Mouse (Mus musculus) lung, embryonic 14.5 days (tissue): ENCODE results near the gene Tex10. TPM values are rescaled to one million over a fixed set of nuclear protein-coding genes. Genes with fewer than 3 reads are reported as not detected.
A peak's percentile ranks its signal among the peaks of the same experiment; 100 is the strongest.
"Not testable (repeated sequence)": the region's sequence is repeated elsewhere in the genome, so short reads cannot be mapped to it uniquely, and the experiment has no call there.

Experiments
- ATAC-seq: fragments of 200-750 bp; cut with Nextera tagmentation; 2 replicates; pipeline ENCODE4 v1.8.0; 2017; ENCODE audit warnings: mild to moderate bottlenecking, moderate TSS enrichment, moderate library complexity; ENCODE audit not compliant: insufficient read depth
- DNase-seq: peaks from one replicate; pipeline ENCODE4 v3.0.0-alpha.2; 2015
- H3K27ac ChIP-seq: fragments of 300-500 bp; sonication (generic); 2 replicates; pipeline ENCODE4 v1.5.1; 2014; ENCODE audit warnings: low read depth, mild to moderate bottlenecking, moderate library complexity
- H3K27me3 ChIP-seq: fragments of 300-500 bp; sonication (generic); 2 replicates; pipeline ENCODE4 v1.6.1; 2014; ENCODE audit warnings: low read length, control low read depth; ENCODE audit not compliant: insufficient read depth
- H3K36me3 ChIP-seq: fragments of 300-500 bp; sonication (generic); 2 replicates; pipeline ENCODE4 v1.6.1; 2014; ENCODE audit warnings: control low read depth; ENCODE audit not compliant: insufficient read depth
- H3K4me1 ChIP-seq: fragments of 300-500 bp; sonication (generic); 2 replicates; pipeline ENCODE4 v1.6.1; 2014; ENCODE audit warnings: antibody characterized with exemption, control low read depth; ENCODE audit not compliant: insufficient read depth
- H3K4me2 ChIP-seq: fragments of 300-500 bp; sonication (generic); 2 replicates; pipeline ENCODE4 v1.6.1; 2014; ENCODE audit warnings: mild to moderate bottlenecking
- H3K4me3 ChIP-seq: fragments of 300-500 bp; sonication (generic); 2 replicates; pipeline ENCODE4 v1.5.1; 2014; ENCODE audit warnings: low read depth, low read length
- H3K9ac ChIP-seq: fragments of 300-500 bp; sonication (generic); 2 replicates; pipeline ENCODE4 v1.6.1; 2014
- H3K9me3 ChIP-seq: fragments of 300-500 bp; sonication (generic); 2 replicates; pipeline ENCODE4 v1.6.1; 2016; ENCODE audit warnings: low read depth, low read length, control low read depth
- CTCF ChIP-seq: IDR thresholded peaks from 2 replicates; pipeline ENCODE4 v1.5.1; 2016; ENCODE audit warnings: antibody characterized with exemption, low read depth
- WGBS: fragments of 180-500 bp; shearing (Covaris S2); extraction: QIAGEN DNeasy Blood & Tissue Kit; methylation state at CpG from one replicate; pipeline ENCODE4 v1.1.7; 2014; 5-methylcytosine and 5-hydroxymethylcytosine counted together
- polyA plus RNA-seq: library from polyadenylated mRNA; unstranded; fragments of >200 nt; fragmentation: Nextera tagmentation; extraction: Ambion mirVana; gene quantifications from 2 replicates; pipeline ENCODE4 v1.2.1, GENCODE M21; 2014

Tex10 gene
- polyA plus RNA-seq, 1 experiment from 2014 or later = 71.4 TPM

DNA sequence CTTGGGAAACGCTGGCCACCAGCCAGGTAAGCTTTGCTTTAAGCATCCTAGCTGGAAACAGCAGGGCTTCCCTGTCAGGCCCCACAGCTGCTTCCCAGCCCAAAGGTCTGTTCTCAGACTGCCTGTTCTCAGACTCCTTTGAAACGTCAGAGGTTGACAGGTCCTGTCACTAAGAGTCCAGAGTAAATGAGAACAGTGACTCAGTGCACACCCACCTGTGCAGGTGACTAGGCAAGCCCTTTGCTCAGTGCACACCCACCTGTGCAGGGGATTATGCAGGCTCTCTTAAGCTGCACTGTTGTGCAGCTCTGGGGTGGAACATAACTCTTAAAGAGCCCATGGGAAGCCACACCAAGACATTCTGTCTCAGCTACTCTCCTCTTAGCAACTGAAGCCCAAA, 49.5 kb downstream of the Tex10 start:
- no peak for TF ChIP-seq CTCF
- no peak for DNase-seq
- no peak overlapping the region for H3K9ac ChIP-seq

DNA sequence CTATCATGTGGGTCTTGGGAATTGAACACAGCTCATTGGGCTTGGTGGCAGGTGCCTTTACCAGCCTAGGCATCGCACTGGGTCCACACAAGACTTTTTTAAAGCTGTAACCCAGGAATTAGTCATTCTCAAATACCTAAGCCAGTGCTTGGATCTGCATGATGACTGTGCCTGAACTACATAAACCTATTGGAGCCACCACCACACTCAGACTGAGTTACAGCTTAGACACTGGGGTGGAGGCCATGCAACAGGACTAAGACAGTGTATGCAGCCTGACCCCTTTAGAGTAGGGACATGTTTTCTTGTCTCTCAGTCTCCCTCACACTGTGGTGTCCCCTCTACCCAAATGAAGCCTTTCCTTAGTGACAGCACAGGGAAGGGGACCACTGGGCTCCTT, 50.6 kb downstream of the Tex10 start:
- Histone ChIP-seq H3K4me1 (no peaks in the 10 kb centered on the region), H3K9ac (no peak overlapping the region), H3K27me3 (no peaks in the 10 kb centered on the region), H3K9me3 (no peaks in the 10 kb centered on the region), H3K4me2 (no peak overlapping the region), H3K36me3 (peaks cover 22% of the 10 kb centered on the region), H3K27ac (no peak overlapping the region), H3K4me3 (no peak overlapping the region)
- DNase-seq (no peak), ATAC-seq (no peak)
- no peak for TF ChIP-seq CTCF
- 82% methylated on average over 1 of the region's 1 CpGs for WGBS

More for the DNA sequence above, 49.5 kb downstream of the Tex10 start:
- Histone ChIP-seq H3K27ac (no peak overlapping the region), H3K36me3 (peaks cover 28% of the 10 kb centered on the region), H3K27me3 (no peaks in the 10 kb centered on the region), H3K4me3 (no peak overlapping the region), H3K9me3 (no peaks in the 10 kb centered on the region), H3K4me1 (no peaks in the 10 kb centered on the region), H3K4me2 (no peak overlapping the region)
- ATAC-seq = 0 out of 2 replicates have a peak, but pooled peaks have one; percentile 39
- WGBS = 28% methylated on average over 2 of the region's 2 CpGs

DNA sequence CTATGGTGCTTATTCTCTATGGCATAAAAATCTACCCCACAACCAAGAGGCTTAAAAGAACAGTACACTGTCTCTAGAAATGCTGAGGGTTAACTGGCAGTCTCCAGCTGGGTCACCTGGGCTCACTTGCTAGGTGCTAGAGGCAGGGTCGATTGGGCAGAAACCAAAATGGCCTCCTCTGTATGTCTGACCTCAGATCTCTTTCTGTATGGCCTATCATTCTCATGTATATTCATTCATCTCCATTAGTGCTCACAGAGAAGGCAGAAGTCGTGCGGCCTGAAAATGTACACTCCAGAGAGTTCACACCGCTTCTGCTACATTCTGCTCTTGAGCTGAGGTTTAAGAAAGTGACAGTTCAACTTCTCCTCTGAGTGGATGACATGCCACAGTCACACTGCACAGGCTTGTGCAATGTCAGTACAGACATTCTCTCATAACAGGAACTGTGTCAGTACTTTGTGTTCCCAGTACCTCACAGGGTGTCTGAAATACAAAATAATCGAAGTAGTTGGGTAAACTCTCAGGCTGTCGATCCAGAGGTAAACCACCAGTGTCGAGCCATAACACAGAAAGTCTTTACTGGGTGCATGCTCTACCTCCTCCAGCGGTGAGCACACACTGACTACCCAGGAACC, 54.3 kb downstream of the Tex10 start:
- no peak for TF ChIP-seq CTCF
- Histone ChIP-seq H3K4me2 (no peak overlapping the region), H3K27me3 (no peaks in the 10 kb centered on the region), H3K36me3 (peaks cover 26% of the 10 kb centered on the region; the same call in 1 of the 2 replicates), H3K4me1 (no peaks in the 10 kb centered on the region), H3K9me3 (no peaks in the 10 kb centered on the region), H3K9ac (no peak overlapping the region), H3K4me3 (no peak overlapping the region), H3K27ac (no peak overlapping the region)
- 88% methylated on average over 8 of the region's 8 CpGs for WGBS
- ATAC-seq (no peak), DNase-seq (no peak)

DNA sequence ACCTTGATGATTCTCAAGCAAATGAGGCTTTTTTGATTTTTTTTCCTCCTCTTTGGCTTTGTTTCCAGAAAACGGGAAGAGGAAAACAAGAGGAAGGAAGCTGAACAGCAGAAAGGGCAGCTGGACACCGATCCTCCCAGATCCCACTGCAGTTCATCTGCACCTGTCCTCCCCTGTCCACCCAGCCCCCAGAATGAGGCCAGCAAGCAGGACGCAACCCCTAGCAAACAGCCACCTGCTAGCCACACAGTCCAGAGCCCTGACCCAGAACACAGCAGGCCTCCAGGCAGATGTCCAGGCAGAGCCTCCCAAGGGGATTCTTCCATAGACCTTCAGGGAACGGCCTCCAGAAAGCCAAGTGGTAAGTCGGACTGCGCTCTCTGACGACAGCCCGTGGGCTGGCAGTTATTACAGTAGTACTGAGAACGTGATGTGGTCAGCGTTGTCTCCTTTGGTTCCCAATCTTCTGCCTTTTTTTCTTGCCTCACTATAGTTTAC, 57.4 kb downstream of the Tex10 start:
- Histone ChIP-seq H3K4me2 (no peak overlapping the region), H3K27ac (no peak overlapping the region), H3K27me3 (no peaks in the 10 kb centered on the region), H3K36me3 (peaks cover 9% of the 10 kb centered on the region; the same call in 1 of the 2 replicates), H3K9me3 (no peaks in the 10 kb centered on the region), H3K4me3 (no peak overlapping the region), H3K9ac (no peak overlapping the region), H3K4me1 (no peaks in the 10 kb centered on the region)
- ATAC-seq (no peak), DNase-seq (no peak)
- TF ChIP-seq CTCF = no peak
- 77% methylated on average over 10 of the region's 10 CpGs for WGBS

DNA sequence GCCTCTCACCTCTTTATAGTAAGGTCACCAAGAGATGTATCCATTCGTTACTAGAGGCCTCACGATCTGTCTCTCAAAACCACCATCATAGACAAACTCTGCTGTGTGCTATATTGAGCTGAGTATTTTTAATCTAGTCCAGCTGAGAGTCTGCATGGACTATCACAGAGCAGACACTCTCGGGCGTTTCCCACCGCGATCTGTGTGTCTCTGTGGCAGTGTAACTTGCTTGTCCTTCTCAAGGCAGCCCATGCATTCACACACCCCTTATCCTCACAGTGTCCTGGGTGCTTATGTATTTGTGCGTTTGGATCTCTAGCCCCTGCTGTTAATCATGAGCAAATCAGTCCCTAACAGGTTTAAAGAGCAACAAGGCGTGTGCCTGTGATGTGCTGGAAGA, 59.8 kb downstream of the Tex10 start:
- 0 out of 2 replicates have a peak, but pooled peaks cover 7% of the 10 kb centered on the region for H3K36me3 ChIP-seq
- H3K27ac ChIP-seq = no peak overlapping the region
- H3K4me3 ChIP-seq = no peak overlapping the region
- ATAC-seq = no peak
- no peak overlapping the region for H3K9ac ChIP-seq
- 80% methylated on average over 8 of the region's 8 CpGs for WGBS
- no peaks in the 10 kb centered on the region for H3K9me3 ChIP-seq
- H3K4me2 ChIP-seq = no peak overlapping the region
- H3K4me1 ChIP-seq = no peaks in the 10 kb centered on the region
- no peak for TF ChIP-seq CTCF
- no peaks in the 10 kb centered on the region for H3K27me3 ChIP-seq
- DNase-seq = no peak

DNA sequence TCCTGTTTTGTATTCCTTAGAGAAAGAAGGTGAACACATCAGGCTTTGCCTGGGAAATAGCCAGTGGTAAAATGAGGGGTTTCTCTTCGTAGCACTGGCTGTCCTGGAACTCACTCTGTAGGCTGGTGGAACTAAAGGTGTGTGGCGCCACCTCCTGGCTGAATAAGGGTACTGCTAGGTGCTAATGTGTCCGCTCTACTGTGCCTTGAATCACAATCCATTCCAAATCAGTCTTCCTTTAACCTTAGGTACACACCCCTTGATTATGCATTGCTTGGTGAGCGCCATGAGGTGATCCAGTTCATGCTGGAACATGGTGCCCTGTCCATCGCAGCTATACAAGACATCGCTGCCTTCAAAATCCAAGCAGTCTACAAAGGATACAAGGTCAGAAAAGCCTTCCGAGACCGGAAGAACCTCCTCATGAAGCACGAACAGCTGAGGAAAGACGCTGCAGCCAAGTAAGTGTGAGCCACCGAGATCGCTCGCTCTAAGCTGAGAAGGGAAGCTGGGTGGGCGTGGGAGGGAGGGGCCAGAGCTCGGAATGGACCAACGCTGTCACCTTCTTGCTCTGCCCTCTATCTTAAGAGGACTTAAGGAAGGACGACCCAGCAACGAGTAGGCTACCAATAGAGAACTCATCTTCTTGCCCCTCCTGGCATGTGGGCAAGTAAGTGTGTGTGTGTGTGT, 65.8 kb downstream of the Tex10 start:
- TF ChIP-seq CTCF = peak; percentile 89
- Histone ChIP-seq H3K4me2 (peak overlapping the region; percentile 35; the same call in 1 of the 2 replicates), H3K27me3 (no peaks in the 10 kb centered on the region), H3K27ac (no peak overlapping the region), H3K4me1 (no peaks in the 10 kb centered on the region), H3K36me3 (no peaks in the 10 kb centered on the region), H3K4me3 (no peak overlapping the region; the same call in 1 of the 2 replicates), H3K9me3 (no peaks in the 10 kb centered on the region), H3K9ac (no peak overlapping the region)
- ATAC-seq = peak; percentile 66; the same call in 1 of the 2 replicates
- DNase-seq = peak; percentile 76
- 34% methylated on average over 18 of the region's 18 CpGs for WGBS

DNA sequence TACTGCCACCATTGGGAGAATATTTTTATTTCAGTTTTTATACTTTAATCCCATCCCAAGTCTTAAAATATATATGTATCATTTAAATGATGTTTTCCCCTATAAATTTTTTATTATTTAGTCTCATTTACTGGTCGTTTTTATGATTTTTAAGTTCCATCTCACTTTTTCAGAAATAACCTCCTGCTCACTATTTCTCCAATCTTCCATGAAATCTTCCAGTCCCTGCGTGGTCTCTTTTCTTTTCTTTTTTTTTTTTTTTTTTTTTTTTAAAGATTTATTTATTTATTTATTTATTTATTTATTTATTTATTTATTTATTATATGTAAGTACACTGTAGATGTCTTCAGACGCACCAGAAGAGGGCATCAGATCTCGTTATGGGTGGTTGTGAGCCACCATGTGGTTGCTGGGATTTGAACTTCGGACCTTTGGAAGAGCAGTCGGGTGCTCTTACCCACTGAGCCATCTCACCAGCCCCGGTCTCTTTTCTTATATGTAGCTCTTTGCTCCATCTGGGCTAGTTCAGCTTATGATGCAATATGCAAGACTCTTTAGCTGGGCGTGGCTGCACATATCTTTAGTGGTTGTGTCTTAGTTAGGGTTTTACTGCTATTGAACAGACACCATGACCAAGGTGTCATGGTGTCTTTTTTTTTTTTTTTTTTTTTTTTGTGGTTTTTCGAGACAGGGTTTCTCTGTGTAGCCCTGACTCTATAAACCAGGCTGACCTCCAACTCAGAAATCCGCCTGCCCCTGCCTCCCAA, 67.4 kb downstream of the Tex10 start:
- not testable (repeated sequence) for DNase-seq, H3K36me3 ChIP-seq, ATAC-seq, H3K4me3 ChIP-seq, H3K27ac ChIP-seq, H3K27me3 ChIP-seq, H3K9me3 ChIP-seq, H3K4me2 ChIP-seq, H3K4me1 ChIP-seq, H3K9ac ChIP-seq
- WGBS = 81% methylated on average over 9 of the region's 10 CpGs
